Mouse (Mus musculus) kidney, adult 2 months (tissue): Measurements from ENCODE around the gene Atf3.

ENCODE experiments used
- CTCF ChIP-seq: fragments of 200-500 bp; conservative IDR thresholded peaks from 2 replicates; pipeline ENCODE4 v1.5.1; 2011; ENCODE audit warnings: low read depth, mild to moderate bottlenecking, control low read depth, low read length, moderate library complexity, mixed read lengths; ENCODE audit not compliant: insufficient read depth, insufficient read length
- POLR2A ChIP-seq: fragments of 200-500 bp; IDR thresholded peaks from one replicate; pipeline ENCODE4 v1.6.1; 2011; ENCODE audit warnings: low read depth, low read length, control low read depth

DNA sequence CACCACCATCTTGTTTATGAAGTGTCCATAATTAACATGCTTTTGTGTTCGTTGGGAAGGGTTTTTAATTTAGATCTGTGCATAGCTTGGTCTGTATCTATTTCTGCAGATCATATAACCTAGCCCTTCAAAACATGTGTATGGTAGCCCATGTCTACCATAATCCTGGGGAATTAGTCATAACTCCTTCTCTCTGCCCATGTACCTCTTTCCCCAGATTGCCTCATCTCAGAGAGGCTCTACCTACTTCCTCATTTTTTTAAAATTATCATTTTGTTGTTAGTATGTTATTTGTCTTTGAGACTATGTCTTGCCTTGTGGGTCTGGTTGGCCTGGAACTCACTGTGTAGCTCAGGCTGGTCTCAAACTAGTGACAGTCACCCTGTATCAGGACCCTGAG, 30.6 kb upstream of the Atf3 start:
- no peak for TF ChIP-seq POLR2A
- TF ChIP-seq CTCF: no peak
